Mouse (Mus musculus) c-Kit-positive CD71-positive TER-119-positive erythroid progenitor cells, embryonic 14.5 days (primary cell): Measurements from ENCODE around the gene Sh2d6.

Experiments used
- DNase-seq: peaks from one replicate; pipeline ENCODE4 v3.0.0-alpha.2; 2013; ENCODE audit warnings: low spot score

Sh2d6 gene

DNA sequence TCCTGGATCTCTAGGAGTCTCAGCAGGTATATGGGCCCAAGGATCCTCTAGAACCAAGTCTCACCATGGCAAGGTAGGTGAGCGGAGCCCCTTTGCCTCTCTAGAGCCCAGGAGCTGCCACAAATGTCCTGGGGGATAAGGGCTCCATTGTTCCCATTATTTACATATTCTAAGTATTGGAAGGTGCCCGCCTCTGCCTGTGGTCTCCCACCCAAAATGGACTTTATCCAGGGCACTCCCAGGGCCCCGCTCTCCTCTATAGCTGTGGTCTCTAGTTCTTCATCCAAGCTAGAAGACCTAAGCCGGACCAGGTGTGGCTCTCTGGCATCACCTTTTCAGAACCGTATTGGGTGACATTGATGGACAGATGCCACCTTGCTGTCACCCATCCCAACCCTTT, at the start of gene Sh2d6:
Sh2d6 (minus strand) TSS at position 101 of the 400 bp plus-strand sequence.
- DNase-seq, result no peak

DNA sequence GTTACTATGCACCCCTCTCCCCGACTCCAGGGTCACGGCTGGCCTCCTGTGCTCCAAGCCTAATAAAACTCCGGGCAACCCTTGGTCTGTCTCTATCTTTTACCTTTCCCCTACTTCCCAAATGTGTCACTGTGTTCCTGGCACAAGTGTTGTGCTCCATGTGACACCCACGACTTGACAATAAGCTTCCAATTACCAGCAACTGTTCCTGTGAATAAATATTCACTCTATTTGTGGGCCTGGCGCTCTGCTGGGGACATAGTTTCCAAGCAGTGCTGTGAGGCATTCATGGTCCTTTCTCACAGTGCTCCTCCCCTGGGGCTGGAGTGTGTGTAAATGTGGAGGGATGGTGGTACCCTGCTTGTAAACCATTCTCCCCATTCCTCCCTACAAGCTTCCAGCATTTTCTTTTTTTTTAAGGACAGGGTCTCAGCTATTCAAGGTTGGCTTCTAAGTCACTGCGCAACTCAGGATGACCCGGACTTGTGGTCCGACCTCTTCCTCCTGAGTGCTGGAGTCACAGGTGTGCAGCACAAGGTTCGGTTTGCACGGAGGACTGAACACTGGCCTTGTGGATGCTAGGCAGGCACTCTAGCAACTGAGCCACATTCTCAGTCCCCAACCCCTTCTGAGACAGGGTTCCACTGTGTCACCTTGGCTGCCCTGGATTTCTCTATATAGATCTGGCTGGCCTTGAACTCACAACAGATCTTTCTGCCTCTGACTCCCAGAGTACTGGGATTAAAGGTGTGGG, 49.3 kb upstream of the Sh2d6 start:
- no peak for DNase-seq

DNA sequence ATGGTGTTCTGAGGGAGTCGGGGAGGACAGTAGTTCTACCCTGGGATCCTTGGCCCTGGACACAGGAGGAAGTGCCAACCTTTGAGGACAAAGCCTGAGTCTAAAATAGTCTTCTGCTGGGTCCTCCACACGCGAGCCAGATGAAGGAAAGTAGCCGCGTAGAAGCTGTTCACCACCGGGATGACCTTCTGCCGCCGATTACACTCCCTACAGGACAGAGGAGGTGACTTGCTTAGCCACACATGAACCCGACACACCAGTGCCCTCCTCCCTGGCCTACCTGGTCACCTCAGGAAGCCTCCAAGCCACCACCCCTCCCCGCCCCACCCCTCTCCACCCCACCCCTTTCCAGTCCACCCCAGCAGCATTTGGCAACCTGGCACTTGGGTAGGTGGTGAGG, 47.2 kb upstream of the Sh2d6 start:
- DNase-seq, result no peak

- no peak for DNase-seq
These were observed 46.0 kb upstream of the Sh2d6 start for GRCm38 (mm10) chr6:72567508-72567907.

- peak; percentile 77 for DNase-seq
These were observed 44.5 kb upstream of the Sh2d6 start for GRCm38 (mm10) chr6:72566044-72566443.

GRCm38 (mm10) chr6:72565506-72565905, 44.0 kb upstream of the Sh2d6 start:
- no peak for DNase-seq

DNA sequence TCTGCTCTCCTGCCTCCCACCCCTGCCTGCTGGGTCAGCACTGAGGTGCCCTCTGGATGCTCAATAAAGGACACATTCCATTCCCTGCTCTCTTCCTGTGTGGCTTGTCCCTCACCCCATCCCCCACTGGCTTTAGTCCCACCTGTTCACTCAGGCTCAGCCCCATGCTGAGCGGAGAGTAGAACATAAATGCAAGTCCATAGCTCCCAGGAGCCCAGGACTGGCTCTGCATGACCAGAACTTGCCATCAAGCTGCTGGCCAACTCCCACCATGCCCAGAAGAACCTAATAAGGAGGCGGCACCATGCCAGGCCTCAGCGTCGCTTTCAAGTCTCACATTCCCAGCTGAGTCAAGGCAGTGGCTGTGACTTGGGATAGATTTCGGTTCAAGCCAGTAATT, 41.4 kb upstream of the Sh2d6 start:
- no peak for DNase-seq

GRCm38 (mm10) chr6:72562486-72562885, 41.0 kb upstream of the Sh2d6 start:
- no peak for DNase-seq

GRCm38 (mm10) chr6:72560801-72561200, 39.3 kb upstream of the Sh2d6 start:
- no peak for DNase-seq

DNA sequence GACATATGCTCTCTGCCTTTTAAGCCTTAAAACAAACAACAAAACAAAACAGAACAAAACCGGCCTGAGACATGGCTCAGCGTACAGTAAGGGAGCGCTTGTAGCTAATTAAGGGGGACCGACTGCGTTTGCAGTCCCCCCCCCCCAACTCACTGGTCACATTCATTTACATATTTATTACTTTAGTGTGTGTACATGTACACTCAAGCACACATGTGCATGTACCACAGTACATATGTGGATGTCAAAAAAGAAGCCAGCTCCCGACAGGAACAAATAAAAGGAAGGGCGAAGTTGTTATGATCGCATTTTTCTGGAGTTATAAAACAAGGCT, 31.5 kb upstream of the Sh2d6 start:
- DNase-seq, result no peak

DNA sequence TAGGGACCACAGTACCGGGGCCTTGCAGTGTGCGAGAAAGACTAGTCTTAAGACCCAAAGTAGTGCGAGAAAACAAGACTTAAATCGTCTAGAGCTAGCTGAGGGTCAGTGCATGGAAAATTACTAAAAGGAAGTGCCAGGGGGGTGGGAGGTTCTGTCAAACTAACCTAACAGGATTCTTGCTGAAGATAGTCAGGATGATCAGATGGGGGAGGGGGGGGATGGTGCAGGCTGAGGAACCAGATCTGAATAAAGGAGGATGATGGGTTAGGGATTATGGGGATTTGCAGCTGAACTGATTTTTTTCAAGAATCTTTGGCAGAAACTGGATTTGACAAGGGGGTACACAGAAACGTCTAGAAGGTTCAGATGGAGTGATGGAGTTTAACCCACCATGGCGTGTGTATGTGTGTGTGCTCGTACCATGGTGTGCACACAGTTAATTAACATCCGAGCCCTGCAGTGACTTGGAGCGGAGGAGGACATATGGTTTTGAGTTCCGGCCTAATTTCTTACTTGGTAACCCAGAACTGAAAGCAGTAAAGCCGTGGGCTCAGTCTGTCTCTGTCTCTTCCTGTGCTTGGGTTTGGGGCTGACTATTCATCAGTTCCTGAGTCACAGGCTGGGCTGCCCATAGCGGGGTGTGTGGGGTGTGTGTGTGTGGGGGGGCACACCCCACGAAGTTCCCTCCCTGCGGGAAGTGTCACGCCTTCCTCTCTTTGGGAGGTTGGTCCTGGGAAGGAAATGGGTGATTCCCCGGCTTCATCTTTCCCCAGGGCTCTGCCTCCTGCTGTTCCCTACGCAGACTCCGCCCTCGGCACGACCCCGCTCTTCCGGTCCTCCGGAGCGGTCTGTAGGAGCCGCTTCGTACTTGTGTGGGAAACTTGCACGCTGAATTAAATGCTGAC, 30.9 kb upstream of the Sh2d6 start:
- no peak for DNase-seq

DNA sequence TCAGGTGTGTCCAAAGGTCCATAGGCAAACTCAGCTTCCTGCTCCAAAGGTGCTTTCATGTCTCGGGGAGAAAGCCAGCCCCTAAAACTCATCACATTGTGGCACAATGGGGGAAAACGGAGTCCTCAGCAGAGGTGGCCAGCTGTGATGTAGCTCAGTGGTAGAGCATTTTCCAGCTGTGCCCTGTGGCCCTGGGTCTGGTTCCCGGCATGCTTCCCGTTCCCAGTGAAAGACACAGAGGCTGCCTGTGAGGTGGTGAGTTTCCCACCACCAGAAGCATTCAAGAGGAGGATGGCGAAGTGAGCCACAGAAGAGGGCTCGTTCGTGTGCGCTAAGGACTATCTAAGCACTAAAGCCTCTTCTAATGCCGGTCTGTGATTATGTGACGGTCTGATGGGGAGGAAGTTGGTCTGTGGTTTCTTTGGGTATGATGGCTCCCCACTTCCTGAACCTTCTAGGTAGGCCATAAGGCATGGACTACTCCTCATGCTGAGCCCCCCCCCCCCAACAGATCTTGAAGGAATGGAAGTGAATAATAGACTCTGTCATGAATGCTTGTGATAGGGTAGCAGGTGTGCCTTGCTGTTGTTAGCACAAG, 29.1 kb upstream of the Sh2d6 start:
- no peak for DNase-seq

- no peak for DNase-seq
These were observed 28.5 kb upstream of the Sh2d6 start for GRCm38 (mm10) chr6:72550025-72550424.

GRCm38 (mm10) chr6:72549041-72549580, 27.6 kb upstream of the Sh2d6 start:
- peak; percentile 56 for DNase-seq

DNA sequence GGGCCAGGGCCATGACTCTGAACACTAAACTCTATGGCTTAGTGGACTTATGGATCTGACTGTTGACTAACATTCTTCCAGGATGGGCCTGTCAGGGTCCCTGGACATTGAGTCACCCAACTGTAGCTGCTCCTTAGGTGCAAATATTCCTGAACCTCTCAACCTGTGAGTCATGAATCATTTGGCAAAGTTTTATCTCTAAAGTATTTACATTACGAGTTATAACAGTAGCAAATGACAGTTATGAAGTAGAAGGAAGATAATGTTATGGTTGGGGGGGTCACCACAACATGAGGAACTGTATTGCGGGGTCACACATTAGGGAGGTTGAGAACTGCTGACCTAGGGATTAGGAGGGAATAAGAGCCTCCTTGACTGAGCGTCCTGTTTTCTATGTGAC, 26.4 kb upstream of the Sh2d6 start:
- DNase-seq, result no peak

DNA sequence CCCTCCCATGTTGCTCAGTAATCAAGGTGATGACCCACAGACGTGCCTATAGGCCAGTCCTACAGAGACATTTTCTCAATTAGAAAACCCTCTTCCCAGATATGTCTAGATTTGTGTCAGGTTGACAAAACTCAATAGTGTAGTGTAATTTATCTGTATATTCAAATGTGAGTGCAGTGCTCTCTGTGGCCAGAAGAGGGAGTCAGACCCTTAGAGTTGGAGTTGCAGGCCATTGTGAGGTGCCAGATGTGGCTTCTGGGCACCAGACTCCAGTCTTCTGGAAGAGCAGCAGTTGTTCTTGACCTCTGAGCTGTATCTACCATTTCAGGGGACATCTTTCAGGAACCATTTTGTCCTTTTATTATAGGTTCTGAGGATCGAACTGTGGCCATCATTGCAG, 25.6 kb upstream of the Sh2d6 start:
- no peak for DNase-seq

DNA sequence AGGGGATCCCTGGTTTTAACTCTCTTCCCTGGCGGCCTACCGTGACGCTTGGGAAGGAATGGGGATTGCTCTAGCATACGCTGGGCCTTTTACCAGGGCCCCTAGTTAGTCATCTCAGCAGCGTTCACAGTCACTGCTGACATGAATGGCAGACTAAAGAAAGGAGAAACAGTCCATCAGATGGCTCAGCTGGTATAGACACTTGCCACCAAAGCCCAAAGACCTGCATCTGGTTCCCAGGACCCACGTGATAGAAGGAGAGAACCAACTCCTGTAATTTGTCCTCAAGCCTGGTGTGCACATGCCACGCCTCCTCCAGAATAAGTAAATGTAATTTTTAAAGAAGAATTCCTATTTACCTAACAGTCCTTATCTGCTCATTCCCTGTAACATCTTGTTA, 23.9 kb upstream of the Sh2d6 start:
- no peak for DNase-seq

GRCm38 (mm10) chr6:72544283-72544987, 22.9 kb upstream of the Sh2d6 start, which contains the start of gene Capg:
Capg (plus strand) TSS chr6:72544391.
- no peak for DNase-seq

DNA sequence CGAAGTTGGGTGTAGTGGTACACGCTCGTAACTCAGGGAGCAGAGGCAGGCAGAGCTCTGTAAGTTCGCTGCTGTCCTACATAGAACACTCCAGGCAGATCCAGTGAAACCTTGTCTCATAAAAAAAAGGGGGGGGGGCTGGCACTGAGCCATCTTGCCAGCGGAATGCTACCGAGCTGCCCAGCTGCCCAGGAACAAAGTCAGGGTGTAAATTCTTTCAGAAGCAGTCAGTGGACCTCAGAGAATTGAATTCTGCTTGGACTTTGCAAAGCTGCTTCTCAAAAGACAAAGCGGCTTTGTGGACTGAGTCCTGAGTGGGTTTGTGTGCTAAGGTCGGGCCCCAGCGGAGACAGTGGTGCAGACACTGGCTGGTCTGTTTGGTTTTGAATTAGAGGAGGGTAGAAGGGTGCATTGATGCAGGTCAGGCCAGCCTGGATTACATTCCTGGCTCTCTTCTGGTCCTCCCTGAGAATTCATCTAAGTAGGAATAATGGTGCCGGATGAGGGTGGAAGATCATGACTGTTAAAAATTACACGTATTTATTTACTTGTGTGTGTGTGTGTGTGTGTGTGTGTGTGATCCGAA, 21.9 kb upstream of the Sh2d6 start:
- no peak for DNase-seq

DNA sequence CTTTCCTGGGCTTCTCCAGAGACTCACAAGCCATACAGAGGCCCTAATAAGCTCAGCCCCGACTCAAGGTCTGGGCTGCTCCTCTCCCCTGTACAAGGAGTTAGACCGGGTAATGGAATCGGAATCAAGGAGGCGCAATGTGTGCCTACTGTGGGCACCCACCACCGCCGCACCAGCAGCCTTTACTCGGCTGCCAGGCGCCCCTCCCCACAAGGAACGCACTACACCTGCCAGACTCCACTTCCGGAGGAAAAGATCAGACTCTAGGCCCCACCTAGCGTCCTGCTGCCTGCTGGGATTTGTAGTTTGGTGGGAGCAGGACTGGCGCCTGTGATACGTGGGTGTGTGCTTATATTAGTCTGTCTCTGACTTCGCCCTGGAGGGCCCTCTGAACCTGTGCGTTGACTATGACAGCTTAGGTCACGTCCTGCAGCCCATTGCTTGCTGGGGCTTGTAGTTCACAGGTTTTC, 17.1 kb upstream of the Sh2d6 start:
- DNase-seq, result peak; percentile 84

- no peak for DNase-seq
These were observed 16.5 kb upstream of the Sh2d6 start for GRCm38 (mm10) chr6:72537998-72538500.
